24 mouse cellular contexts compared by ENCODE assay signal in the genomic region with DNA sequence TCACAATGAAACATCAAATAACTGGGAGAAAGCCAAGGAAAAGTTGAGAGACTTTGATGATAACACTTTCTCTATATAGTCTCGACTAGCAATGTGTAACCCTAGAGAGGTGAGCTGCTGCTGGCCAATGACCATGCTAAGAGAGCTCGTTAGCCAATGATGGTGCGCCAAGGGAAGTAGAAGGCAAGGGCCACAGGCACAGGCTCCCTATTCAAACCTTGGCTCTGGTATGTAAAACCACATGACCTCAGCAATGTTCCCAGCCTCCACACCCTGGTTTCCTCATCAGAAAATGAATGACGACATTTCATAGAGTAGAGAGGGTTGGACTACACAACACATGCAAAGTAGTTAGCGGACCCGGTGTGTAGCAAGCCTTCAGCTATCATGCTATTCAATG.
"Had no signal": no experiment of that assay in that cellular context is flagged by ENCODE, and none has a peak within 500 bp of the region (broad histone marks: within the 10 kb centered on the region; RNA-seq: fewer than 3 reads in every experiment).

No protein-coding gene starts in this region.

- DNase-seq: gastrocnemius, adult 2 months; gastrocnemius, postnatal 10 days; gastrocnemius, postnatal 25 days; heart, adult 11 months; heart, adult 2 months; heart, postnatal 14 days; heart, postnatal 36 days; kidney, adult 11 months; kidney, adult 2 months; kidney, adult 9 months; kidney, postnatal 14 days; kidney, postnatal 36 days had no signal

- H3K4me3 ChIP-seq: gastrocnemius, adult 2 months; heart, adult 2 months; heart, embryonic 12.5 days; hindbrain, embryonic 13.5 days; hindbrain, embryonic 15.5 days; kidney, embryonic 15.5 days; layer of hippocampus, adult 2 months; left cerebral cortex, adult 2 months; limb, embryonic 13.5 days; limb, embryonic 15.5 days; liver, embryonic 12.5 days had no signal

- H3K36me3 ChIP-seq: heart, embryonic 12.5 days; hindbrain, embryonic 13.5 days; hindbrain, embryonic 15.5 days; kidney, embryonic 15.5 days; limb, embryonic 13.5 days; limb, embryonic 15.5 days; liver, embryonic 12.5 days had no signal

- H3K27ac ChIP-seq: gastrocnemius, adult 2 months; heart, adult 2 months; hindbrain, embryonic 13.5 days; hindbrain, embryonic 15.5 days; hindbrain, postnatal 0 days; kidney, embryonic 15.5 days; kidney, postnatal 0 days; layer of hippocampus, adult 2 months; left cerebral cortex, adult 2 months; limb, embryonic 13.5 days; limb, embryonic 15.5 days; liver, embryonic 12.5 days had no signal

- H3K4me2 ChIP-seq: heart, embryonic 12.5 days; hindbrain, embryonic 13.5 days; hindbrain, embryonic 15.5 days; kidney, embryonic 15.5 days; limb, embryonic 13.5 days; limb, embryonic 15.5 days; liver, embryonic 12.5 days had no signal

- H3K9me3 ChIP-seq: heart, embryonic 12.5 days; hindbrain, embryonic 13.5 days; hindbrain, embryonic 15.5 days; kidney, embryonic 15.5 days; limb, embryonic 13.5 days; limb, embryonic 15.5 days; liver, embryonic 12.5 days had no signal

- ATAC-seq: hindbrain, postnatal 0 days; intestine, embryonic 16.5 days; liver, embryonic 12.5 days had no signal

- H3K4me1 ChIP-seq: heart, embryonic 12.5 days; hindbrain, embryonic 15.5 days; kidney, embryonic 15.5 days; limb, embryonic 13.5 days; liver, embryonic 12.5 days had no signal

- H3K27me3 ChIP-seq: heart, embryonic 12.5 days; hindbrain, embryonic 13.5 days; hindbrain, embryonic 15.5 days; limb, embryonic 13.5 days; liver, embryonic 12.5 days had no signal

- H3K9ac ChIP-seq: heart, embryonic 12.5 days; hindbrain, embryonic 13.5 days; hindbrain, embryonic 15.5 days; kidney, embryonic 15.5 days; limb, embryonic 13.5 days; limb, embryonic 15.5 days; liver, embryonic 12.5 days had no signal
